Mouse (Mus musculus): ENCODE results near the gene Vwa1.

The Vwa1 gene

GRCm38 (mm10) chr4:155784081-155784701 lies 9.7 kb upstream of the Vwa1 start:
- in situ Hi-C loops (cut with MboI; ENCODE audit: unreplicated experiment in 2 of 2), result no loop called here

GRCm38 (mm10) chr4:155783486-155784080 lies 9.1 kb upstream of the Vwa1 start:
- in situ Hi-C loops (cut with MboI; ENCODE audit: unreplicated experiment in 2 of 2), result no loop called here

DNA sequence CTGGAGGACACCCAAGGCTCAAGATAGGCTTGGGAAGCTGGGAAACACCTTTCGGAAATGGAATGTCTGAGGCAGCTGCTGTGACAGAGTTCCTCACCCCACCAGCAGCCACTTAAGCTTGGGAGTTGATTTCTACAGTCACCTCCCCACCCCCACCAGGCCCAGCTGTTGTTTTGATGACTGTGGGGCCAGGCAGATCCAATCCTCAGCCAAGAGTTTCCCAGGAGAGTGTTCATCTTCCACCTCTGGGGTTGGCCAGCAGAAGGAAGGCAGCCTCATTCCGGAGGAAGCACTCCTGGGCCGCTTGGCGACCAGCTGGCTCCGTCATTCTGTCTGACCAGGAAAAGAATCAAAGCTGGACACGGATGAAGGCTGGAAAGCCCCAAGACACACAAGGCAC lies 6.4 kb upstream of the Vwa1 start:
- in situ Hi-C loops (cut with MboI; ENCODE audit: unreplicated experiment in 2 of 2), result no loop called here

DNA sequence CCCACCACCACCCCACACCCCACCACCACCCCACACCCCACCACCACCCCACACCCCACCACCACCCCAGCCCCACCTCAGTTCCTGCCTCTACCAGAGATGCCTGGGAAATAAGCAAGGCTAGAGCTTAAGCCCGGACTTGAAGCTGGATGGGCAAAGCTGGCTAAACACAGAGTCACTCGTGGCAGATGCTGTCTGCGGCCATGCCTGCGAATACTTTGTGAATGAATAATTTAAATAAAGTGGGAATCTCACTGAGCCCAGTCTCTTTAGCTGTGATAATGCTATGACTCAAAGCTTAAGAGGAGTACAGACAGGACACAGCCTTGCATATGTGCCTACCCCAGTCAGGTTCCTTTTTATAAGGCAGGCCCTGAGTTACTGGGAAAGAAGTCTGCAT lies 5.0 kb upstream of the Vwa1 start:
- in situ Hi-C loops (cut with MboI; ENCODE audit: unreplicated experiment in 2 of 2), result loop anchor here (10.0 kb wide), 2 partner anchors 135 to 455 kb away; partner anchors contain the start of gene Gm10563 (in 1 of the 2)

GRCm38 (mm10) chr4:155777816-155778215 lies 3.3 kb upstream of the Vwa1 start:
- in situ Hi-C loops (cut with MboI; ENCODE audit: unreplicated experiment in 2 of 2), result loop anchor here (10.0 kb wide), 2 partner anchors 133 to 453 kb away; partner anchors contain the start of gene Gm10563 (in 1 of the 2)

- in situ Hi-C loops (cut with MboI; ENCODE audit: unreplicated experiment in 2 of 2), result loop anchor here (10.0 kb wide), 2 partner anchors 132 to 452 kb away; partner anchors contain the start of gene Gm10563 (in 1 of the 2)
These were observed 2.3 kb upstream of the Vwa1 start for GRCm38 (mm10) chr4:155776704-155777335.

DNA sequence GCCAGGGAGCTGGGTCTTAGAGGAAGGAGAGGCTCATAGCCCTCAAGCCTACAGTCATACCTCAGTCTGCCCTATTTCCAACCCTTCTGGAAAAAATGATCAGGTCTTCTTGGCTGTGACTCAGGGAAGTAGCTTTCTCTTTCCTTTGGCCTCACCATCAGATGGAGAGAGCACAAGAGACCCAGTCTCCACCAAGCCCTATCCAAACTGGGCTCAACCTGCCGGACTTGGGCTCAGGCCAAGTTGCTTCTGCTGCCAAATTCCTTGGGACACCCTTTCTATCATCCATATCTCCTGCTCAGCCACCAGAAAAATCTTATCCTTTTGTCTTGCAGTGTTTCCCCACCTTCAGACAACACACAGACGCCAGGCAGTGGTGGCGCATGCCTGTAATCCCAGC lies 1.4 kb upstream of the Vwa1 start:
- in situ Hi-C loops (cut with MboI; ENCODE audit: unreplicated experiment in 2 of 2), result loop anchor here (10.0 kb wide), 2 partner anchors 131 to 451 kb away; partner anchors contain the start of gene Gm10563 (in 1 of the 2)

GRCm38 (mm10) chr4:155774971-155775740 lies 658 bp upstream of the Vwa1 start:
- in situ Hi-C loops (cut with MboI; ENCODE audit: unreplicated experiment in 2 of 2), result loop anchor here (10.0 kb wide), 2 partner anchors 130 to 450 kb away; partner anchors contain the start of gene Gm10563 (in 1 of the 2)

- in situ Hi-C loops (cut with MboI; ENCODE audit: unreplicated experiment in 2 of 2), result loop anchor here (10.0 kb wide), 2 partner anchors 129 to 449 kb away; partner anchors contain the start of gene Gm10563 (in 1 of the 2)
These were observed 991 bp downstream of the Vwa1 start for GRCm38 (mm10) chr4:155773335-155774078.

- in situ Hi-C loops (cut with MboI; ENCODE audit: unreplicated experiment in 2 of 2), result loop anchor here (10.0 kb wide), 2 partner anchors 128 to 448 kb away; partner anchors contain the start of gene Gm10563 (in 1 of the 2)
These were observed 1.7 kb downstream of the Vwa1 start for GRCm38 (mm10) chr4:155772786-155773185.

DNA sequence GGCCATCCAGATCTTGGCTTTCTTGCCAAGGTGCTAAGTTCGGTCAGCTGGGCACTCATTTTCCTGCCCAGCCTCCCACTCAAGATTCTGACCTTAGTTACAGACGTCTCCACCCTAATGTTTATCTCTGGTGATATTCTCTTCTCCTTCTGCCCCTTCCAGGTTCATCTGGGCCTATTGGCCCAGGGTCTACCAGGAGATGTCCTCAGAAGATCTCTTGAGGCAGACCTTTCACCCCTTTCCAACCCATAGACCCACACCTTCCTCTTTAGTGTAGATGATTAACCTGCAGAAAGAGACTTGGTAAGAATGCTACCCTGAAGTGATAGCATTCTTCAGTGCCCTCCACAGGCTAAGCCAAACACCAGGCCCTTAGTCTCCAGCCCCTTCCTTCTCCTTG lies 2.8 kb downstream of the Vwa1 start:
- in situ Hi-C loops (cut with MboI; ENCODE audit: unreplicated experiment in 2 of 2), result loop anchor here (10.0 kb wide), 2 partner anchors 127 to 447 kb away; partner anchors contain the start of gene Gm10563 (in 1 of the 2)

GRCm38 (mm10) chr4:155770626-155771025 lies 3.9 kb downstream of the Vwa1 start:
- in situ Hi-C loops (cut with MboI; ENCODE audit: unreplicated experiment in 2 of 2), result loop anchor here (10.0 kb wide), 2 partner anchors 126 to 446 kb away; partner anchors contain the start of gene Gm10563 (in 1 of the 2)

DNA sequence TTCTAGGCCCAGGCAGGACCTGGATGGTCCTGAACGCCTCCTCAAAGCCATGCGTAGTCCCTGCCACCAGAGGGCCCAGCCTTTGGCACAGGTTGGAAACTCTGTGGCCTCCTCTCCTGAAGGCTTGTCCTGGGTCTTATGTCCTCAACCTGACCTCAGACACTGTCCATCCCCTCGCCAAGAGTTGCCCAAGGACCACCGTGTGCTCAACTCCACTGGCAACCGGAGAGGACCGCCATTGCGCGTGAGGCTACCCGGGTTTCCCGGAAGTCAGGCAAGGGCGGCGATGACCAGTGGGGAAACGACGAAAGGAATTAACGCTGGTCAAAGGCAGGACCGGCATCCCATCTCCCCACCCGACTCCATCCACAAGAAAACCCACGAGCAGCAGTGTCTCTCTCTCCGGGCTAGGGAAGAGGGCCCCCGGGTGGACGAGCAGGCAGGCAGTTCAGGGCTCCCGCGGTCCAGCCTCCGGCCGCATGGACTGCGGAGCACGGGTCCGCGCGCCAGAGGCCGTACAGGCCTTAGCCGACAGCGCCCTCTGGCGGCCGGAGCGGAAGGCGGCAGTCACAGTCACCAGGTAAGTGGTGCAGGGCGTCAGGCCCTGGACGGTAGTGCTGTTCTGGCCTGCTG lies 4.5 kb downstream of the Vwa1 start:
- in situ Hi-C loops (cut with MboI; ENCODE audit: unreplicated experiment in 2 of 2), result loop anchor here (5.0 to 10.0 kb wide), 4 partner anchors 123 to 445 kb away; partner anchors contain the start of gene Gm10563 (in 2 of the 2)

GRCm38 (mm10) chr4:155769496-155769879 lies 5.0 kb downstream of the Vwa1 start:
- in situ Hi-C loops (cut with MboI; ENCODE audit: unreplicated experiment in 2 of 2), result loop anchor here (5.0 kb wide), 2 partner anchors 122 to 287 kb away; partner anchors contain the start of gene Gm10563 (in 1 of the 2)

DNA sequence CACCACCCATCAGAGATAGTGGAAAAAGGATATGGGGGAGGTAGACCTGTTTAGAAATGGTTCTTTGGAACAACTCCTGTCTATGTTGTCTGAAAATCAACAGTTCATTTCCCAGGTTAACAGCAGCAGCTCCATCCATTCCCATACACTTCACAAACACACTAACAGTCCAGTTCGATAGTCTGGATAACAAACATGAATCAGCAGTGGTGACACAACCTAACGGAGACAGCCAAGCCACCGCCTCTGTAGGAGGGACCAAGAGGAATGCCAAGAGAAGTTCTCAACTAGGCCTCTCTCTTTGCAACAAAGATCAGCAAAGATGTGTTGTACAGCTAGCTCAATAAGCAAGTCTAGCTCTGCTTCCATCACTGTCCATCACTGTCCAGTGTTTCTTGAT lies 12.1 kb downstream of the Vwa1 start:
- in situ Hi-C loops (cut with MboI; ENCODE audit: unreplicated experiment in 2 of 2), result no loop called here

DNA sequence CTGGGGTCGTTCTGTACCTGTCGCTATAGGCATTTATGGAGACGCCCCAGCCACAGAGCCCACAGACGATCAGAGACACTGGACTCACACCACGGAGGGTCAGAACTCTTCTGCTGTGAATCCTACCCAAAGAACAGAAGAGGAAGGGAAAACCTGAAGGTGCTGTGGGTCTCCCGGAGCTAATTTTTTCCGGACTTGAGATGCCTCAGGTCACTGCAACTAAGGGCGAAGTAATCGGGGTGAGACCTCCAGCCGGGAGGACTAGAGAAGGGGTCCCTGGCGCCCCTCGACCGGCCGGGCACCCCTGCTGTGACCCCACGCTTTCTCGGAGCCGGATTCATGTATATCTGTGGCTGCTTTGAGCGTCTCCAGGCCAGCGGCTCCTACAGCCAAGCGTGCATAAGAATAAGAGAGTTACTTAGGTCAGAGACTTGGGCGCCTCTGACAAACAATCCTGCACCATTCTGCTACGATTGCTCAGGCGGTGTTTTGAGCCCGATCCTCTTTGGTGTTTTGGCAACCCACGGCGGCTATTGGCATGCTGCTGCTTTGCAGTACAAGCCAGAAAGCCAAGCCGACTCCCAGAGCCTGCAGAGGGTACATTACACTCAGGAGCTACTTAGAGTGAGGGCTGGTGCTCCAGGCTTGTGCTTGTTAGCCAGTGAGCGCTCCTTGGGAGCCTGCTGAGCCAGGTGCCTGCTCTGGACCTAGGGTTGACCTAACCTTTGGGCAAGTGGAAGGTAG lies 13.0 kb downstream of the Vwa1 start:
- in situ Hi-C loops (cut with MboI; ENCODE audit: unreplicated experiment in 2 of 2), result no loop called here

GRCm38 (mm10) chr4:155760613-155761355 lies 13.7 kb downstream of the Vwa1 start, which contains the start of gene Atad3a:
Atad3a (minus strand) TSS chr4:155761093.
- in situ Hi-C loops (cut with MboI; ENCODE audit: unreplicated experiment in 2 of 2), result no loop called here
